Mouse (Mus musculus): ENCODE measurements around the gene Camk1d.

GRCm38 (mm10) chr2:5758569-5758968 is 44.3 kb upstream of the Camk1d start:
- no peak for TF ChIP-seq CTCF (IDR thresholded peaks at IDR 0.05; ENCODE audit: borderline replicate concordance, control insufficient read depth, extremely low read depth, insufficient read depth, low read length, poor library complexity)
- no peak for TF ChIP-seq POLR2A (IDR thresholded peaks at IDR 0.05; ENCODE audit: control insufficient read depth, extremely low read depth, insufficient read depth, low read length, poor library complexity)
